Mouse (Mus musculus): ENCODE data around the gene Rassf3. TPM values are rescaled to one million over a fixed set of nuclear protein-coding genes. Genes with fewer than 3 reads are reported as not detected.

Gene Rassf3
- polyA plus RNA-seq, 1 experiment from 2014 or later = 15.2 TPM

DNA sequence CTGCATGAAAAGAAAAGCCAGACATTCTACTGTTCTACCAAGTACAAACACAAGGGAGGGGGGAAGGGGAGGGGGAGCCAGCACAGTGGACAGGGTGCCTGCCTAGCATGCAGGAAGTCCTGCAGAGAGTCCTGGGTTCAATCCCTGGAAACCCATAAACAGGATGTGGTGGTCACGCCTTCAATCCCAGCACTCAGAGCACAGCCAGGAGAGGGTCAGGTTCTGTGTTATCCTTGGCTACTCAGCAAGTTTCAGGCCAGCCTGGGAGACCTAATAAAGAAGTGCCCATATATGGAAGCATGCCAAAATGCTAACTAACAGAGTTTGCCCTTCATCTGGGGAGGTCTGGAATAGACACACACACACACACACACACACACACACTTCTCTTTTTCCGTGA lies 47.1 kb downstream of the Rassf3 start:
- H3K27me3 ChIP-seq (replicated peaks) = no peaks in the 10 kb centered on the region
- H3K4me1 ChIP-seq = peaks cover 97% of the 10 kb centered on the region
- WGBS = 20% methylated on average over 2 of the region's 2 CpGs
- peak overlapping the region; percentile 62 for H3K4me2 ChIP-seq
- ATAC-seq (ENCODE audit: extremely low read depth, insufficient number of reproducible peaks, low FRiP score, low TSS enrichment) = 0 out of 2 replicates have a peak, but pooled peaks have one; percentile 22
- H3K27ac ChIP-seq (replicated peaks) = peak overlapping the region; percentile 99
- H3K9ac ChIP-seq = peak overlapping the region; percentile 71
- no peaks in the 10 kb centered on the region for H3K9me3 ChIP-seq
- H3K36me3 ChIP-seq = 0 out of 2 replicates have a peak, but pooled peaks cover under 1% of the 10 kb centered on the region
- H3K4me3 ChIP-seq = no peak overlapping the region

DNA sequence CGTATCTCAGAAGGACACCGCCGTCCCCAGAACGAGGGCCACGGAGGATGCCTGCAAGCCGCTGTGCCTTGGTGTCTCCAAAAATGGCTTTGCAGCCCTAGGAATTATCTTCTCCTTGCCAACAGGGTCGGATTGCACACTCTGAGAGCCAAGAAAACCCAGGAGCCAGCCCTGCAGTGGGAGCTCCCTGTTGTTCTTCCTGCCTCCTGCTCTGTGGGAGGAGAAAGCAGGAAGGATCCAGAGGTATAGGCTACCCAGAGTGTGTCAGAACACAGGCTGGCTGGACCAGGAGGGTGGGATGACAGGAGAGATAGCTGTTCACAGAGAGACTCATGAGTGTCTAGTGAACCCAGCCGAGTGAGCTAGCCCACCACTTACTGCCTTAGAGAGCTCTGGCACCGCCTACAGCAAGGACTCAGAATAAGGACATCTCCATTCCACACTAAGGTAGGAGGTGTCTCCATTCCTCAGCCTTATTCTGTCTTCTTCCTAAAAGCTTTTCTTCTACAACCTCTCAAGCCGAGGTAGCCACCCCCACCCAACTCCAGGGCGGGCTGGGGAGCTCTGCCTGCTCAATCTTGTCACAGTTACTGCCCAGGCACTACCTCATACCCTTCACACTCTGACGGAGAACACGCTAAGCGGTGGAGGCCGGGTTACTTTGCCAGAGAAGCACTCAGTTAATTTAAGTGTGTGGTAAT lies 48.0 kb downstream of the Rassf3 start:
- no peak for ATAC-seq (ENCODE audit: extremely low read depth, insufficient number of reproducible peaks, low FRiP score, low TSS enrichment)
- 50% methylated on average over 15 of the region's 15 CpGs for WGBS
- H3K27me3 ChIP-seq (replicated peaks) = no peaks in the 10 kb centered on the region
- H3K4me3 ChIP-seq = no peak overlapping the region
- H3K27ac ChIP-seq (replicated peaks) = peak overlapping the region; percentile 99
- H3K36me3 ChIP-seq = 0 out of 2 replicates have a peak, but pooled peaks cover 7% of the 10 kb centered on the region
- peak overlapping the region; percentile 15; the same call in 1 of the 2 replicates for H3K4me2 ChIP-seq
- H3K9me3 ChIP-seq = no peaks in the 10 kb centered on the region
- H3K4me1 ChIP-seq = peaks cover 97% of the 10 kb centered on the region
- peak overlapping the region; percentile 59 for H3K9ac ChIP-seq

- Histone ChIP-seq H3K27ac (replicated peaks) (peak overlapping the region; percentile 99), H3K4me3 (no peak overlapping the region), H3K4me2 (no peak overlapping the region), H3K36me3 (0 out of 2 replicates have a peak, but pooled peaks cover 7% of the 10 kb centered on the region), H3K27me3 (replicated peaks) (no peaks in the 10 kb centered on the region), H3K4me1 (peaks cover 97% of the 10 kb centered on the region), H3K9me3 (no peaks in the 10 kb centered on the region), H3K9ac (no peak overlapping the region)
- ATAC-seq (ENCODE audit: extremely low read depth, insufficient number of reproducible peaks, low FRiP score, low TSS enrichment) = no peak
- WGBS = 57% methylated on average over 5 of the region's 5 CpGs
Observed at GRCm38 (mm10) chr10:121427136-121427535, 49.0 kb downstream of the Rassf3 start.

GRCm38 (mm10) chr10:121426458-121427070 lies 49.6 kb downstream of the Rassf3 start:
- H3K4me3 ChIP-seq = no peak overlapping the region
- 0 out of 2 replicates have a peak, but pooled peaks cover 7% of the 10 kb centered on the region for H3K36me3 ChIP-seq
- peaks cover 97% of the 10 kb centered on the region for H3K4me1 ChIP-seq
- ATAC-seq (ENCODE audit: extremely low read depth, insufficient number of reproducible peaks, low FRiP score, low TSS enrichment) = no peak
- WGBS = 33% methylated on average over 5 of the region's 5 CpGs
- H3K4me2 ChIP-seq = no peak overlapping the region
- no peaks in the 10 kb centered on the region for H3K9me3 ChIP-seq
- no peaks in the 10 kb centered on the region for H3K27me3 ChIP-seq (replicated peaks)
- 0 out of 2 replicates have a peak overlapping the region, but pooled peaks have one; percentile 28 for H3K9ac ChIP-seq
- H3K27ac ChIP-seq (replicated peaks) = peak overlapping the region; percentile 99

DNA sequence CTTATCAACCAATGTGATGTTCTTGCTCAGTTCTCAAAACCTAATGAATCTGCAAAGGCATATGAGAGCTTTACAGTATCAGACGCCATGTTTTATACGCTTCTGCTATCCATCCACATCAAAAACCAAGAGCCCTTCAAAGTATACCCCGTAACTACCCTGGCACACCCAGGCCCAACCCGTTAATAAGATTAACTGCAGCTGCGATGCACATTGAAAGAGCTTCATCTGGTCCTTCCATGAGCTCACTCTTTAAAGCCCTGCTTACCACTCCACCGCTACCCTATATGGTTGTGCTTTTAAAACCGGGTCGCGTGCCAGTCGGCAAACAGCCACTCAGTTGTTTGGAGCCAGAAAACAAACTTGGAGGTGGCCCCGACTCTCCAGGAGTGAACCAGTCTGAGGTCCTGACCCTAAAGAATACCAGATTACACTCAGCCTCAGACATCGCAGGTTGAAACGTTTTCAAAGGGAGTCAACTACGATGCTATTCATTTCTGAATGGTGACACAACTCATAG lies 50.6 kb downstream of the Rassf3 start:
- Histone ChIP-seq H3K4me3 (no peak overlapping the region), H3K4me1 (peaks cover 97% of the 10 kb centered on the region)
- no peak for ATAC-seq (ENCODE audit: extremely low read depth, insufficient number of reproducible peaks, low FRiP score, low TSS enrichment)

GRCm38 (mm10) chr10:121425079-121425478 lies 51.1 kb downstream of the Rassf3 start:
- Histone ChIP-seq H3K4me2 (no peak overlapping the region), H3K36me3 (0 out of 2 replicates have a peak, but pooled peaks cover 7% of the 10 kb centered on the region), H3K4me1 (peaks cover 97% of the 10 kb centered on the region), H3K9ac (no peak overlapping the region), H3K9me3 (no peaks in the 10 kb centered on the region), H3K27me3 (replicated peaks) (no peaks in the 10 kb centered on the region), H3K27ac (replicated peaks) (peak overlapping the region; percentile 99), H3K4me3 (no peak overlapping the region)
- ATAC-seq (ENCODE audit: extremely low read depth, insufficient number of reproducible peaks, low FRiP score, low TSS enrichment) = no peak
- 70% methylated on average over 5 of the region's 5 CpGs for WGBS

More for the DNA sequence above, 50.6 kb downstream of the Rassf3 start:
- Histone ChIP-seq H3K9ac (no peak overlapping the region), H3K27ac (replicated peaks) (peak overlapping the region; percentile 99), H3K36me3 (0 out of 2 replicates have a peak, but pooled peaks cover 7% of the 10 kb centered on the region), H3K9me3 (no peaks in the 10 kb centered on the region), H3K4me2 (no peak overlapping the region), H3K27me3 (replicated peaks) (no peaks in the 10 kb centered on the region)
- 62% methylated on average over 14 of the region's 14 CpGs for WGBS

DNA sequence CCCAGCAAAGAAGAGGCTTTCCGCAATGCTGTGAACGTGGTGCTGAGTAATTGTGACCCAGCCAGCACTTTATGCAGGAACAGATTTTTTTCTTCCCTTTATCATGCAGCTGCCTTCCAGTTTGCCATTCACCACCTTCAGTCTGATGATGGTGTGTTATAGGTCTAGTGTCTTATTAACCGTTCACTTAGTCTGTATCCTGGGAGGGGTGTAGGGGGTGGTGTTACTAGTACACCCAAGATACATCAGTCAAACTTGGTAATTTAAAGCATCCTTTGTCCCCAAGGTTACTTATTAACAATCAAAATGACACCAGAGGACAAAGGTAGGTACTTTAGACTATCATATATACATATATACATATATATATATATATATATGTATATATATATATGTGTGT lies 51.7 kb downstream of the Rassf3 start:
- Histone ChIP-seq H3K27ac (replicated peaks) (no peak overlapping the region), H3K9ac (no peak overlapping the region), H3K4me1 (peaks cover 97% of the 10 kb centered on the region), H3K4me2 (no peak overlapping the region), H3K27me3 (replicated peaks) (no peaks in the 10 kb centered on the region), H3K9me3 (no peaks in the 10 kb centered on the region), H3K4me3 (no peak overlapping the region), H3K36me3 (0 out of 2 replicates have a peak, but pooled peaks cover 7% of the 10 kb centered on the region)
- ATAC-seq (ENCODE audit: extremely low read depth, insufficient number of reproducible peaks, low FRiP score, low TSS enrichment) = no peak
- WGBS = 67% methylated on average over 3 of the region's 3 CpGs

GRCm38 (mm10) chr10:121423541-121424349 lies 52.4 kb downstream of the Rassf3 start:
- H3K4me2 ChIP-seq = no peak overlapping the region
- no peaks in the 10 kb centered on the region for H3K27me3 ChIP-seq (replicated peaks)
- H3K4me3 ChIP-seq = no peak overlapping the region
- ATAC-seq (ENCODE audit: extremely low read depth, insufficient number of reproducible peaks, low FRiP score, low TSS enrichment) = no peak
- peak overlapping the region; percentile 71 for H3K27ac ChIP-seq (replicated peaks)
- H3K36me3 ChIP-seq = 0 out of 2 replicates have a peak, but pooled peaks cover 7% of the 10 kb centered on the region
- H3K9me3 ChIP-seq = no peaks in the 10 kb centered on the region
- H3K9ac ChIP-seq = 0 out of 2 replicates have a peak overlapping the region, but pooled peaks have one; percentile 2
- WGBS = 65% methylated on average over 16 of the region's 16 CpGs
- H3K4me1 ChIP-seq = peaks cover 97% of the 10 kb centered on the region

DNA sequence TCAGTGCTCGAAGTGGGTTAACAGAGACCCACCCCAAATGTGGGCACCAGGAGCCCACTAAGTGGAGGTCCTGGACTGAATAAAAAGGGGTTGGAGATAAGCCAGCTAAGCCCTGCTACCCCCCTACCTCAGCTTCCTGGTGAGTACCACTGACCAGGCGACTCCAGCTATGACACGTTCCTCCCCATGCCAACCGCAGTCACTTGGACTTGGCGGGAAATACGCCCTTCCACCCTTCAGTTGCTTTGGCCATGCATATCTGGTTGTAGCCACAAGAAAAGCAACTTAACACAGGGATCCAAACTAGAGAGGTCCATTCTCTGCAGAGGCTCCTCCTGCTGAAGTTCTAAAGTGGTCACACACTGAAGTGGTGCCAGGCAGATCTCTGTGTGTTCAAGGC lies 53.9 kb downstream of the Rassf3 start:
- H3K4me3 ChIP-seq = no peak overlapping the region
- H3K4me2 ChIP-seq = no peak overlapping the region
- 82% methylated on average over 6 of the region's 6 CpGs for WGBS
- no peaks in the 10 kb centered on the region for H3K27me3 ChIP-seq (replicated peaks)
- H3K4me1 ChIP-seq = peaks cover 91% of the 10 kb centered on the region
- 0 out of 2 replicates have a peak, but pooled peaks cover 7% of the 10 kb centered on the region for H3K36me3 ChIP-seq
- no peak overlapping the region for H3K9ac ChIP-seq
- ATAC-seq (ENCODE audit: extremely low read depth, insufficient number of reproducible peaks, low FRiP score, low TSS enrichment) = no peak
- peak overlapping the region; percentile 71; the same call in 1 of the 2 replicates for H3K27ac ChIP-seq (replicated peaks)
- H3K9me3 ChIP-seq = no peaks in the 10 kb centered on the region

DNA sequence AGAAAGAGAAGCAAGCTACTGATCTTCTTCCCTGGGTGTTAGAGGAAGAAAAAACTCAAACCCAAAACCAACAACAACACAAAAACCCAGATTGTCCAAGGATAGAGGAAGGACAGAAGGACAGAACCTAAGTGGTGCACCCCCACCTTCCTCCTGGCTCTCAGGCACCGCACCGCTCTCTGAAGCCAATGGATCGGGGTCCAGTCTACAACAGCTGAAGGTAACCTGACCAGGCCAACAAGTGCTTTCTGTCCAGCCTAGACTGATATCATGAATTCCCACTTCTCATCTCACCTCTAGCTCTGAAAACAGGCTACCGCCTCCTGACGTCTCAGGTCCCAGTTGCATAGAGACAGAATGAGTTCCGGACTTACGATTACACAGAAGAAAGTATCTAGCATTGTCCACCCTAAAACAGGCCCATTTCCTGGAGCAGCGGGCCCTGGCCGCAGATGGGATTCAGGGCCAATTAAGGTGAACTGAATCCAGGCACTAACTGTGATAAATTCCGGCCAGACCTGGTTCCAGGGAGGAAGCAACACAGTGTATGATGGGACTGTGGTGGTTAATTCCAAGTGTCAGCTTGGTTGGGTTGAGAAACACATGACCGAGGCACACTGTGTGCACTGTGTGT lies 54.4 kb downstream of the Rassf3 start:
- no peaks in the 10 kb centered on the region for H3K9me3 ChIP-seq
- no peak overlapping the region for H3K9ac ChIP-seq
- peaks cover 90% of the 10 kb centered on the region for H3K4me1 ChIP-seq
- peaks cover 7% of the 10 kb centered on the region; the same call in 1 of the 2 replicates for H3K36me3 ChIP-seq
- H3K27me3 ChIP-seq (replicated peaks) = no peaks in the 10 kb centered on the region
- 0 out of 2 replicates have a peak overlapping the region, but pooled peaks have one; percentile 20 for H3K27ac ChIP-seq (replicated peaks)
- no peak overlapping the region for H3K4me3 ChIP-seq
- WGBS = 79% methylated on average over 11 of the region's 11 CpGs
- H3K4me2 ChIP-seq = no peak overlapping the region
- no peak for ATAC-seq (ENCODE audit: extremely low read depth, insufficient number of reproducible peaks, low FRiP score, low TSS enrichment)
